Mouse (Mus musculus): ENCODE results near the gene Csnk1g1.

DNA sequence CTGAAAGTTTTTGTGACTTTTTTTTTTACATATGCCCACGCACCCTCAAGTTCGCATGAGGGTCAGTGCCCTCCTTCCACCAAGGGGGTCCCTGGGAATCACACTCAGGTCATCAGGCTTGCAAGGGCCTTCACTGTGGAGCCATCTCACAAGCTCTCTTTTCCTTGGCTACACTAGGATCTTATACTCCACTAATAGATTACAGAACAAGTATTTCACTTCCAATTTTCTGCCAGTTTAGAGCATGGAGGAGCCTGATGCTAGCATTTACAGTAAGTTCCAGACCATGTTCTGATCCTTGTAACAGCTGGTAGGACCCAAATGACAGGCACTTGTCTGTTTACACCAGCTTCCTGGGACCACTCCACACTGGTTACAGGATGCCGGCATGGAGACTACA is 169.3 kb downstream of the Csnk1g1 start:
- TF ChIP-seq ZNF384 (IDR thresholded peaks at IDR 0.05; ENCODE audit: low read depth, low read length) (no peak), MAFK (IDR thresholded peaks at IDR 0.05; ENCODE audit: insufficient read depth, low read depth, low read length) (no peak), ZC3H11A (IDR thresholded peaks at IDR 0.05; ENCODE audit: borderline replicate concordance, low read depth, low read length) (no peak), HCFC1 (IDR thresholded peaks at IDR 0.05; ENCODE audit: borderline replicate concordance, insufficient read depth, low read length) (no peak)
